10 mouse cellular contexts compared by ENCODE assay signal in genomic region chr10:115618288-115618856, GRCm38 (mm10). TPM values are rescaled to one million over a fixed set of nuclear protein-coding genes. Genes with fewer than 3 reads are reported as not detected.
DNase-seq lines count a peak whose midpoint lies in the region; ATAC-seq and TF ChIP-seq lines count a peak whose summit lies in the region.
"Had no signal": no experiment of that assay in that cellular context is flagged by ENCODE, and none has a peak within 500 bp of the region (broad histone marks: within the 10 kb centered on the region; RNA-seq: fewer than 3 reads in every experiment).

No protein-coding gene starts in this region.

- H3K36me3 ChIP-seq in kidney, embryonic 16.5 days (ENCODE audit: insufficient read depth, low read length), result no peaks in the 10 kb centered on the region
- H3K36me3 ChIP-seq in kidney, adult 2 months (ENCODE audit: control insufficient read depth, insufficient read depth, low read length), result no peaks in the 10 kb centered on the region
- no peaks in the 10 kb centered on the region for H3K36me3 ChIP-seq in embryonic facial prominence, embryonic 13.5 days
- no peaks in the 10 kb centered on the region for H3K36me3 ChIP-seq in limb, embryonic 10.5 days
- H3K36me3 ChIP-seq in neural tube, embryonic 15.5 days, result no peaks in the 10 kb centered on the region

- no peak for ATAC-seq in kidney, embryonic 16.5 days (ENCODE audit: low FRiP score, low TSS enrichment)
- no peak for ATAC-seq in embryonic facial prominence, embryonic 13.5 days (ENCODE audit: insufficient number of reproducible peaks, insufficient read depth, low FRiP score, low TSS enrichment, low read depth)
- ATAC-seq in neural tube, embryonic 15.5 days (ENCODE audit: low FRiP score), result peak; percentile 79; the same call in 1 of the 2 replicates

- DNase-seq in kidney, adult 2 months, result no peak
- DNase-seq in limb, embryonic 10.5 days (ENCODE audit: low spot score), result peak; percentile 44
- no peak for DNase-seq in natural killer cell, adult 2 months (ENCODE audit: low spot score in 2 of 2)
- no peak for DNase-seq in adrenal gland, adult 18-20 months (ENCODE audit: low spot score in 2 of 2)
- no peak for DNase-seq in thymus, postnatal 36 days

- WGBS in kidney, embryonic 16.5 days, result 29% methylated on average over 15 of the region's 15 CpGs
- WGBS in kidney, adult 2 months, result 19% methylated on average over 15 of the region's 15 CpGs
- WGBS in embryonic facial prominence, embryonic 13.5 days, result 15% methylated on average over 15 of the region's 15 CpGs
- WGBS in limb, embryonic 10.5 days, result 29% methylated on average over 15 of the region's 15 CpGs
- WGBS in neural tube, embryonic 15.5 days, result 22% methylated on average over 15 of the region's 15 CpGs

- peak overlapping the region; percentile 45 for H3K4me2 ChIP-seq in kidney, embryonic 16.5 days (replicated peaks; ENCODE audit: low read depth, low read length)
- peak overlapping the region; percentile 57 for H3K4me2 ChIP-seq in embryonic facial prominence, embryonic 13.5 days
- peak overlapping the region; percentile 56 for H3K4me2 ChIP-seq in neural tube, embryonic 15.5 days

- no peaks in the 10 kb centered on the region for H3K27me3 ChIP-seq in kidney, embryonic 16.5 days (ENCODE audit: insufficient read depth, low read length)
- 0 out of 2 replicates have a peak, but pooled peaks cover 2% of the 10 kb centered on the region for H3K27me3 ChIP-seq in kidney, adult 2 months (replicated peaks; ENCODE audit: control insufficient read depth, insufficient read depth, low read length)
- peaks cover 15% of the 10 kb centered on the region; the same call in 1 of the 2 replicates for H3K27me3 ChIP-seq in embryonic facial prominence, embryonic 13.5 days
- H3K27me3 ChIP-seq in limb, embryonic 10.5 days (ENCODE audit: low read depth, poor library complexity, severe bottlenecking), result no peaks in the 10 kb centered on the region
- no peaks in the 10 kb centered on the region for H3K27me3 ChIP-seq in neural tube, embryonic 15.5 days (replicated peaks)

- TF ChIP-seq POLR2A in kidney, adult 2 months (IDR thresholded peaks at IDR 0.05; ENCODE audit: low read depth, low read length), result no peak

- H3K4me1 ChIP-seq in kidney, embryonic 16.5 days (ENCODE audit: insufficient read depth, low read length), result no peaks in the 10 kb centered on the region
- H3K4me1 ChIP-seq in kidney, adult 2 months (ENCODE audit: control insufficient read depth, insufficient read depth, low read length), result no peaks in the 10 kb centered on the region
- peaks cover 10% of the 10 kb centered on the region for H3K4me1 ChIP-seq in embryonic facial prominence, embryonic 13.5 days
- peaks cover 9% of the 10 kb centered on the region; the same call in 1 of the 2 replicates for H3K4me1 ChIP-seq in limb, embryonic 10.5 days
- H3K4me1 ChIP-seq in neural tube, embryonic 15.5 days, result peaks cover 10% of the 10 kb centered on the region; the same call in 1 of the 2 replicates

- H3K9me3 ChIP-seq in kidney, embryonic 16.5 days (ENCODE audit: low read length), result no peaks in the 10 kb centered on the region
- no peaks in the 10 kb centered on the region for H3K9me3 ChIP-seq in embryonic facial prominence, embryonic 13.5 days
- no peaks in the 10 kb centered on the region for H3K9me3 ChIP-seq in limb, embryonic 10.5 days (replicated peaks)
- no peaks in the 10 kb centered on the region for H3K9me3 ChIP-seq in neural tube, embryonic 15.5 days (replicated peaks)

- peak overlapping the region; percentile 20 for H3K4me3 ChIP-seq in kidney, embryonic 16.5 days (ENCODE audit: low read length)
- no peak overlapping the region for H3K4me3 ChIP-seq in kidney, adult 2 months (ENCODE audit: insufficient read depth, low read depth, low read length)
- peak overlapping the region; percentile 29 for H3K4me3 ChIP-seq in embryonic facial prominence, embryonic 13.5 days
- peak overlapping the region; percentile 36 for H3K4me3 ChIP-seq in limb, embryonic 10.5 days
- peak overlapping the region; percentile 30 for H3K4me3 ChIP-seq in neural tube, embryonic 15.5 days (replicated peaks)
- H3K4me3 ChIP-seq: erythroblast, embryonic 14.5 days had no signal

- H3K27ac ChIP-seq in kidney, embryonic 16.5 days (ENCODE audit: low read length), result no peak overlapping the region
- H3K27ac ChIP-seq in kidney, adult 2 months (ENCODE audit: insufficient read depth, low read depth, low read length), result no peak overlapping the region
- no peak overlapping the region for H3K27ac ChIP-seq in embryonic facial prominence, embryonic 13.5 days
- no peak overlapping the region for H3K27ac ChIP-seq in limb, embryonic 10.5 days
- no peak overlapping the region for H3K27ac ChIP-seq in neural tube, embryonic 15.5 days (replicated peaks)

- TF ChIP-seq CTCF in kidney, adult 2 months (conservative IDR thresholded peaks at IDR 0.05; ENCODE audit: insufficient read depth, insufficient read length, low read depth, low read length), result no peak

- H3K9ac ChIP-seq in kidney, embryonic 16.5 days (replicated peaks; ENCODE audit: low read length), result no peak overlapping the region
- no peak overlapping the region for H3K9ac ChIP-seq in embryonic facial prominence, embryonic 13.5 days
- 0 out of 2 replicates have a peak overlapping the region, but pooled peaks have one; percentile 14 for H3K9ac ChIP-seq in neural tube, embryonic 15.5 days (replicated peaks)

RNA-seq across cellular contexts. Expression of gene Lgr5, which starts 30.8 kb away (rescaled TPM):
- 7.3 and 7.8 TPM in 2 replicates for polyA plus RNA-seq in kidney, embryonic 16.5 days (2015; fragmentation: Nextera tagmentation; extraction: Ambion mirVana)
- 0.58 and 0.97 TPM in 2 replicates for polyA plus RNA-seq in kidney, adult 2 months (2012; rRNA removed)
- 16.0 and 16.8 TPM in 2 replicates for polyA plus RNA-seq in embryonic facial prominence, embryonic 13.5 days (2015; fragmentation: Nextera tagmentation; extraction: Ambion mirVana)
- 1.4 and 2.3 TPM in 2 replicates for polyA plus RNA-seq in limb, embryonic 10.5 days (2016; fragmentation: Nextera tagmentation; extraction: Ambion mirVana)
- polyA plus RNA-seq in neural tube, embryonic 15.5 days (2015; fragmentation: Nextera tagmentation; extraction: Ambion mirVana), result 2.5 and 3.0 TPM in 2 replicates
- 10 to 100 TPM; 18.5 to 29.2 TPM for total RNA-seq in adrenal gland, adult 18-20 months (2021)
- polyA plus RNA-seq: erythroblast, embryonic 14.5 days had no signal

RNA-seq across cellular contexts. Expression of gene A930009A15Rik, which starts 48.6 kb away (rescaled TPM):
- polyA plus RNA-seq in kidney, embryonic 16.5 days (2015; fragmentation: Nextera tagmentation; extraction: Ambion mirVana), result not detected in 2 replicates
- polyA plus RNA-seq in kidney, adult 2 months (2012; rRNA removed), result not detected in 2 replicates
- polyA plus RNA-seq in embryonic facial prominence, embryonic 13.5 days (2015; fragmentation: Nextera tagmentation; extraction: Ambion mirVana), result not detected in 2 replicates
- not detected in 2 replicates for polyA plus RNA-seq in limb, embryonic 10.5 days (2016; fragmentation: Nextera tagmentation; extraction: Ambion mirVana)
- polyA plus RNA-seq in neural tube, embryonic 15.5 days (2015; fragmentation: Nextera tagmentation; extraction: Ambion mirVana), result 0.46 and 0.49 TPM in 2 replicates
- total RNA-seq in adrenal gland, adult 18-20 months (2021), result not detected
- polyA plus RNA-seq: erythroblast, embryonic 14.5 days; small intestine, adult 2 months had no signal
